Mouse (Mus musculus) olfactory bulb, adult 2 months (tissue): ENCODE data around the gene Dcun1d4. TPM values are rescaled to one million over a fixed set of nuclear protein-coding genes. Genes with fewer than 3 reads are reported as not detected.

Experiments used
- H3K27ac ChIP-seq: fragments of 200-500 bp; 2 replicates; pipeline ENCODE4 v1.5.1; 2012; ENCODE audit warnings: low read depth, low read length; ENCODE audit not compliant: insufficient read depth
- H3K4me1 ChIP-seq: fragments of 200-500 bp; 2 replicates; pipeline ENCODE4 v1.6.1; 2012; ENCODE audit warnings: low read length; ENCODE audit not compliant: control insufficient read depth, insufficient read depth
- H3K4me3 ChIP-seq: fragments of 200-500 bp; 2 replicates; pipeline ENCODE4 v1.5.1; 2012; ENCODE audit warnings: mild to moderate bottlenecking, low read depth, low read length, moderate library complexity; ENCODE audit not compliant: insufficient read depth
- CTCF ChIP-seq: fragments of 200-500 bp; IDR thresholded peaks from 2 replicates; pipeline ENCODE4 v1.5.1; 2012; ENCODE audit warnings: low read depth, mild to moderate bottlenecking, low read length, moderate library complexity; ENCODE audit not compliant: insufficient read depth
- POLR2A ChIP-seq: fragments of 200-500 bp; IDR thresholded peaks from 2 replicates; pipeline ENCODE4 v1.6.1; 2012; ENCODE audit warnings: mild to moderate bottlenecking, low read depth, low read length, moderate library complexity; ENCODE audit not compliant: insufficient read depth
- WGBS: fragments of 180-500 bp; shearing (Covaris S2); methylation state at CpG from one replicate; pipeline ENCODE4 v1.1.7; 2018; 5-methylcytosine and 5-hydroxymethylcytosine counted together
- polyA plus RNA-seq: library from polyadenylated mRNA; stranded (reverse); fragments of >200 nt; gene quantifications from 2 replicates; pipeline ENCODE4 v1.2.4, GENCODE M21; 2012; ENCODE audit warnings: low replicate concordance; ENCODE audit not compliant: missing spikeins, insufficient read depth, insufficient read length

Dcun1d4 gene
- polyA plus RNA-seq, 1 experiment: not detected

GRCm38 (mm10) chr5:73491837-73492720 is 11.3 kb downstream of the Dcun1d4 start:
- under 1% methylated on average over 59 of the region's 59 CpGs for WGBS
- H3K4me3 ChIP-seq: peak overlapping the region; percentile 74
- no peak overlapping the region; the same call in 1 of the 2 replicates for H3K27ac ChIP-seq
- TF ChIP-seq CTCF (no peak), POLR2A (peak; percentile 32; the same call in 1 of the 2 replicates)
- peaks cover 2% of the 10 kb centered on the region; the same call in 1 of the 2 replicates for H3K4me1 ChIP-seq

GRCm38 (mm10) chr5:73497401-73497800 is 16.6 kb downstream of the Dcun1d4 start:
- TF ChIP-seq POLR2A (no peak), CTCF (no peak)
- H3K4me3 ChIP-seq: no peak overlapping the region
- WGBS: 54% methylated on average over 3 of the region's 3 CpGs
- H3K27ac ChIP-seq: no peak overlapping the region
- peaks cover 23% of the 10 kb centered on the region for H3K4me1 ChIP-seq

- WGBS: 68% methylated on average over 8 of the region's 8 CpGs
- H3K4me3 ChIP-seq: no peak overlapping the region
- H3K27ac ChIP-seq: no peak overlapping the region
- TF ChIP-seq CTCF (no peak), POLR2A (no peak)
- peaks cover 23% of the 10 kb centered on the region for H3K4me1 ChIP-seq
Measured at GRCm38 (mm10) chr5:73498559-73498958, 17.8 kb downstream of the Dcun1d4 start.

GRCm38 (mm10) chr5:73500867-73501440 is 20.2 kb downstream of the Dcun1d4 start:
- 71% methylated on average over 7 of the region's 7 CpGs for WGBS
- TF ChIP-seq POLR2A (no peak), CTCF (no peak)
- no peak overlapping the region for H3K4me3 ChIP-seq
- H3K4me1 ChIP-seq: peaks cover 25% of the 10 kb centered on the region
- no peak overlapping the region for H3K27ac ChIP-seq

GRCm38 (mm10) chr5:73502422-73502821 is 21.6 kb downstream of the Dcun1d4 start:
- no peak for TF ChIP-seq POLR2A
- no peak for TF ChIP-seq CTCF
- Histone ChIP-seq H3K27ac (no peak overlapping the region), H3K4me1 (peaks cover 23% of the 10 kb centered on the region), H3K4me3 (no peak overlapping the region)
- WGBS: 93% methylated on average over 9 of the region's 9 CpGs

- peaks cover 18% of the 10 kb centered on the region for H3K4me1 ChIP-seq
- WGBS: 78% methylated on average over 12 of the region's 12 CpGs
- TF ChIP-seq POLR2A: no peak
- TF ChIP-seq CTCF: no peak
- no peak overlapping the region for H3K4me3 ChIP-seq
- no peak overlapping the region for H3K27ac ChIP-seq
Measured at GRCm38 (mm10) chr5:73503015-73503757, 22.4 kb downstream of the Dcun1d4 start.

GRCm38 (mm10) chr5:73511074-73511473 is 30.3 kb downstream of the Dcun1d4 start:
- peaks cover 5% of the 10 kb centered on the region; the same call in 1 of the 2 replicates for H3K4me1 ChIP-seq
- H3K4me3 ChIP-seq: no peak overlapping the region
- 87% methylated on average over 14 of the region's 14 CpGs for WGBS
- no peak for TF ChIP-seq POLR2A
- TF ChIP-seq CTCF: no peak
- no peak overlapping the region for H3K27ac ChIP-seq

GRCm38 (mm10) chr5:73512241-73512640 is 31.4 kb downstream of the Dcun1d4 start:
- TF ChIP-seq POLR2A (no peak), CTCF (no peak)

More at GRCm38 (mm10) chr5:73512241-73512640, 31.4 kb downstream of the Dcun1d4 start:
- WGBS: 100% methylated on average over 1 of the region's 1 CpGs
- no peak overlapping the region for H3K27ac ChIP-seq
- H3K4me1 ChIP-seq: peaks cover 5% of the 10 kb centered on the region; the same call in 1 of the 2 replicates
- H3K4me3 ChIP-seq: no peak overlapping the region
